Mouse (Mus musculus) hindbrain, embryonic 14.5 days (tissue): ENCODE data around the gene Cadm2. TPM values are rescaled to one million over a fixed set of nuclear protein-coding genes. Genes with fewer than 3 reads are reported as not detected.

Experiments used
- ATAC-seq: fragments of 200-750 bp; cut with Nextera tagmentation; 2 replicates; pipeline ENCODE4 v1.8.0; 2017; ENCODE audit warnings: moderate number of reproducible peaks, mild to moderate bottlenecking, moderate TSS enrichment, moderate library complexity; ENCODE audit not compliant: low FRiP score
- DNase-seq: peaks from one replicate; pipeline ENCODE4 v3.0.0-alpha.2; 2015; ENCODE audit warnings: low spot score
- H3K27ac ChIP-seq: fragments of 300-500 bp; sonication (generic); 2 replicates; pipeline ENCODE4 v1.5.1; 2014; ENCODE audit warnings: mild to moderate bottlenecking, moderate library complexity
- H3K27me3 ChIP-seq: fragments of 300-500 bp; sonication (generic); 2 replicates; pipeline ENCODE4 v1.6.1; 2014; ENCODE audit warnings: mild to moderate bottlenecking, low read length, mixed read lengths; ENCODE audit not compliant: control insufficient read depth, insufficient read depth
- H3K36me3 ChIP-seq: fragments of 300-500 bp; sonication (generic); replicated peaks from 2 replicates; pipeline ENCODE4 v1.6.1; 2014; ENCODE audit not compliant: control insufficient read depth, insufficient read depth
- H3K4me1 ChIP-seq: fragments of 300-500 bp; sonication (generic); replicated peaks from 2 replicates; pipeline ENCODE4 v1.6.1; 2014; ENCODE audit warnings: antibody characterized with exemption, low read length, mixed read lengths; ENCODE audit not compliant: control insufficient read depth, insufficient read depth
- H3K4me2 ChIP-seq: fragments of 300-500 bp; sonication (generic); replicated peaks from 2 replicates; pipeline ENCODE4 v1.6.1; 2014; ENCODE audit warnings: mild to moderate bottlenecking, moderate library complexity
- H3K4me3 ChIP-seq: fragments of 300-500 bp; sonication (generic); replicated peaks from 2 replicates; pipeline ENCODE4 v1.5.1; 2014; ENCODE audit warnings: mild to moderate bottlenecking, low read length
- H3K9ac ChIP-seq: fragments of 300-500 bp; sonication (generic); 2 replicates; pipeline ENCODE4 v1.6.1; 2014
- H3K9me3 ChIP-seq: fragments of 300-500 bp; sonication (generic); 2 replicates; pipeline ENCODE4 v1.6.1; 2016; ENCODE audit warnings: low read length; ENCODE audit not compliant: control insufficient read depth
- WGBS: fragments of 180-500 bp; shearing (Covaris S2); extraction: QIAGEN DNeasy Blood & Tissue Kit; methylation state at CpG from one replicate; pipeline ENCODE4 v1.1.7; 2014; 5-methylcytosine and 5-hydroxymethylcytosine counted together
- polyA plus RNA-seq: library from polyadenylated mRNA; unstranded; fragments of >200 nt; fragmentation: Nextera tagmentation; extraction: Ambion mirVana; gene quantifications from 2 replicates; pipeline ENCODE4 v1.2.1, GENCODE M21; 2014

Cadm2 gene
- polyA plus RNA-seq, 1 experiment from 2014 or later = 53.8 TPM

DNA sequence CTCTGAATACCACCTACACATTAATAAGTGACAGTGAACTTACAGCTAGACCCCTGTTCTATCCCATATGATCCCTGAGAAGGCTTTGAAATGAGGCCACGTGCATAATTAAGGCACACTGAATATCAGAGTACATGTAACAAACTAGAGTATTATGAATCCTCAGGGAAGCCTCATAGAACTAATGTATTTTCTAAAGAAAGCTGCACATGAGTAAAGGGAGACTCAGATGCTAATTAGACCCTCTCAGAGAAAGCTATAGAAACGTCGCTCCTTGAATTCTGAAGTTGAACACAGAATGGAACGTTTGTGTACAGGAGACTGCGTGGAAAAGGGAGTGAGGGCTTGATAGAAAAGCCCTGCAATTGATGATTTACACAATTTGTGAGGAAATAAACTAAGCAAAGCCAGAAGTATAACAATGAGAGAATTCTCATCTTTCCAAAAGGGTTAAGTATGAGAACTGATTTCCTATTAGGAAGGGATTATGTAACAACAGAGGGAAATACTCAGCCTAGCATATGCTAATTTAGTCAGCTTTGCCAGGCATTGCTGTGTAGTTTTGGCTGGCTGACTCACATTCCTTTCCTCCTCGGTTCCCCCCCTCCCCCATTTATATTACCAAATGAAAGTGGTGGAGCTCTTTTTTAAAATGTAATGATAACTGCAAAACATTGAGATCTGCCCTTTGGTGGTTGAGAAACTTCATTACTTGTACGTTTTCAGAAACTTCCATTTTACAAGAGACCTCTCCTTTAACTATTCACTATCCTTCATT lies 9.6 kb downstream of the Cadm2 start:
- no peak overlapping the region for H3K4me3 ChIP-seq
- DNase-seq (peak; percentile 55), ATAC-seq (peak; percentile 71; the same call in 1 of the 2 replicates)
- H3K36me3 ChIP-seq = no peaks in the 10 kb centered on the region
- H3K27me3 ChIP-seq = no peaks in the 10 kb centered on the region
- peaks cover 21% of the 10 kb centered on the region for H3K4me1 ChIP-seq
- peak overlapping the region; percentile 56; the same call in 1 of the 2 replicates for H3K27ac ChIP-seq
- peak overlapping the region; percentile 28 for H3K4me2 ChIP-seq
- WGBS = 19% methylated on average over 7 of the region's 7 CpGs
- H3K9me3 ChIP-seq = no peaks in the 10 kb centered on the region
- no peak overlapping the region for H3K9ac ChIP-seq

DNA sequence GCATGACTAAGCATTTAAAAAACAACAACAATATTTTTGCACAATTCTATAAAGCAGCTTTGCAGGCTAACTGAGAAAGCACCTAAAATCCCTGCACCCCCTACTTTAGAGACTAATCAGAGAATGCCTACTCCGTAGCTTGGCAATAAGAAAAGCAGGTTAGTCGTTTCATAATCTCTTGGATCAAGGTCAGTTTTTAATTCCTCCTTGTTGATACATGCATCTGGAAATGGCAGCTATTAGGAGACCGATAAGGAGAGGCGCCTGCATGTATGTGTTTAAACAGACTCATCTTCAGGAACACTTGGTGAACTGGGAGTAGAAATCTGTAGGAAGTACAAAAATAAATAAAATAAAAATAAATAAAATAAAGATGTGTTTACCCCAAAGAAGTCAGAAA lies 11.6 kb downstream of the Cadm2 start:
- no peak for ATAC-seq

DNA sequence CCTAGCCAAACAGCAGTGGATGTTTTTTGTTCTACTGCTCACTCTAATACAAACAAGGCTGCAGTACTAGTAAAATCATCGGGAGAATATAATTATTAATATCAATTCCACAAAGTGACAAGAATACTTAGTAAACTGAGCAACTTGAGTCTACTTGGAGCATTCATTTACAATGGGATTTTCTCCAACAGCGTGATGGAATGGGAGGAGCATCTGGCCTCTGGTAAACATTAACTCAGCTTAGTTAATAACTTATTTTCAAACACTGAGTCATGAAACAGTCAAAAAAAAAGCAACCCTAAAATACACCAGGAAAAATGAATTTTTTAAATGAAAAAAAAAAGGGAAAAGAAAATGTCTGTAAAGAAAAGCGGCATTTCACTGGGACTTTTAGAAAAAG lies 12.2 kb downstream of the Cadm2 start:
- Histone ChIP-seq H3K9ac (no peak overlapping the region), H3K27ac (no peak overlapping the region), H3K36me3 (no peaks in the 10 kb centered on the region), H3K4me1 (peaks cover 21% of the 10 kb centered on the region), H3K4me2 (no peak overlapping the region), H3K9me3 (no peaks in the 10 kb centered on the region), H3K4me3 (no peak overlapping the region), H3K27me3 (no peaks in the 10 kb centered on the region)
- DNase-seq (no peak), ATAC-seq (no peak)
- WGBS = 78% methylated on average over 3 of the region's 3 CpGs

More for the DNA sequence above, 11.6 kb downstream of the Cadm2 start:
- 74% methylated on average over 4 of the region's 4 CpGs for WGBS
- Histone ChIP-seq H3K27ac (no peak overlapping the region), H3K9ac (no peak overlapping the region), H3K27me3 (no peaks in the 10 kb centered on the region), H3K4me2 (no peak overlapping the region), H3K4me3 (no peak overlapping the region), H3K36me3 (no peaks in the 10 kb centered on the region), H3K4me1 (peaks cover 21% of the 10 kb centered on the region), H3K9me3 (no peaks in the 10 kb centered on the region)
- DNase-seq = no peak

DNA sequence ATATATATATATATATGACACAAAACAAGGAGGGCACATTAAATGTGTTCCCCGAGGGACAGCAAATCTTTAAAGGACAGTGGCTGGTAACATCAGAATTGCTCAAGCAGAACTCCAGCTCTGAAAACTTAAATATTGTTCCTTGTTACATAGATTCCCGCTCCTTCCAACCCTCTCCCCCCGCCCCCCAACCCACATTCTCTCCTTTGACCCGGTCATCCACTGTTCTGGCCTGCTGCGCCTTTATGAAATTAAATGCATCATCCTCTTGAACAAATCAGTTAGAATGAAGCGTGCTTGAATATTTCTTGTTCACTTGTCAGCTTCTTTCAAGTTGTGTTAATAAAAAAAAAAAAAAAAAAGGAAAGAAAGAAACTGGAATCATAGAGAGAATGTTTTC lies 15.0 kb downstream of the Cadm2 start:
- H3K4me3 ChIP-seq = no peak overlapping the region
- peaks cover 9% of the 10 kb centered on the region for H3K4me1 ChIP-seq
- no peak overlapping the region for H3K9ac ChIP-seq
- H3K4me2 ChIP-seq = no peak overlapping the region
- DNase-seq = no peak
- no peaks in the 10 kb centered on the region for H3K9me3 ChIP-seq
- WGBS = 61% methylated on average over 6 of the region's 6 CpGs
- H3K27me3 ChIP-seq = no peaks in the 10 kb centered on the region
- no peak for ATAC-seq
- no peak overlapping the region for H3K27ac ChIP-seq
- H3K36me3 ChIP-seq = no peaks in the 10 kb centered on the region

DNA sequence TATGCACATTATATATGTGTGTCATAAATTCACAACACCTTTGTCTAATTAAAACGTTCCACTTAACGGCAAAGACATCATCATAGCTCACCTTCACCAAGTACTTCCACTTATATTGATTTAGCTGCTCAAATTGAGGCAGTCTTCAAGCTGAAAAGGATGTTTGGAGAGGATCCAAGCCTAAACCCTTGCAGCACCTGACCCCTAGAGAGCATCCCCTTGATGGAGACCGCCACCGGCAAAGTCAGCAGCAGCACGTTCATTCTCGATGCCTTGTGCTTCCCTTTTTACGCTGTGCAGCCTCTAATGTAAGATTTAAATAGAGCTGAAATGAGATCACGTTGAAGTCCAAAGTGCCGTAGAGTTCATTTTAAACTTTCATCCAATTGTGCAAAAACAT lies 20.7 kb downstream of the Cadm2 start:
- no peak overlapping the region for H3K27ac ChIP-seq
- DNase-seq (no peak), ATAC-seq (no peak)
- no peaks in the 10 kb centered on the region for H3K27me3 ChIP-seq
- H3K9ac ChIP-seq = no peak overlapping the region
- H3K36me3 ChIP-seq = no peaks in the 10 kb centered on the region
- WGBS = 60% methylated on average over 9 of the region's 9 CpGs
- no peak overlapping the region for H3K4me2 ChIP-seq
- no peaks in the 10 kb centered on the region for H3K9me3 ChIP-seq
- no peaks in the 10 kb centered on the region for H3K4me1 ChIP-seq
- no peak overlapping the region for H3K4me3 ChIP-seq

DNA sequence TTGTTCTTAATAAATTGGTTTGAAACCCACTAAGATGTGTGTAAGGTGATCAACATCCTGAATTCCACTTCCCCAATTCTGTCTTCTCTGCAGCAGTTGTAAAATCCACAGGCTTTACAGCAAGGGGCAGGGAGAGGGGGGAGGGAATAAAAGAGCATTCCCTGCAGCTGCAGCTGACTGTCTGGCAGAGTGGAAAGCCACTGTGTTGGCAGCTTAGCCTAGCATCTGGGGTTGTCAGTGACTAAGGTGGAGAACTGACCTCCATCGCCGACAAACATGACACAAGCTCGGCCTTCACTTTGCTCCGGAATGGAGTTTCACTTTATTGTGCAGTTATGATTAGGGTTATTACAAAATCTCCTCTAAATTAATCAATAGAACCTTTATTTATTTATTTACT lies 21.9 kb downstream of the Cadm2 start:
- H3K4me2 ChIP-seq = no peak overlapping the region
- H3K4me3 ChIP-seq = no peak overlapping the region
- H3K27ac ChIP-seq = no peak overlapping the region
- DNase-seq (no peak), ATAC-seq (no peak)
- H3K27me3 ChIP-seq = no peaks in the 10 kb centered on the region
- 70% methylated on average over 4 of the region's 4 CpGs for WGBS
- H3K9ac ChIP-seq = no peak overlapping the region
- H3K4me1 ChIP-seq = no peaks in the 10 kb centered on the region
- H3K36me3 ChIP-seq = no peaks in the 10 kb centered on the region
- H3K9me3 ChIP-seq = no peaks in the 10 kb centered on the region

DNA sequence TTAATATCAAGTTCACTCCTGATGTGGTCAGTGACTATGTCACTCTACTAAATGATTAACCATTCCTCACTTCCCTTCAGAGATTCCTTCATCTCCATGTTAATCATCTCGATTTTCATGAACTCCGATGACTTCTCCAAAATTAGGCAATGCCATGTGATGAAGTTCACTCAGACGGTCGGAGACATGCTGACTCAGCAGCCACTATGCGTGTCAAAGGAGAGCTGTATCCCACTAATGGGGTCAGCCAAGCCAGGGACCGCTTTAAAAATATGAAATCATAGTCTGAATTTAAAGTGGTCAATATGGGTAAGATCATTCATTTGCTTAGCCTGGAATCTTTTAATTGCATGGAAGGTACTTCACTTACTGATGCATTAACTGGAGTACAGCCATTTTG lies 29.7 kb downstream of the Cadm2 start:
- no peak for DNase-seq
- Histone ChIP-seq H3K27me3 (no peaks in the 10 kb centered on the region), H3K9me3 (no peaks in the 10 kb centered on the region), H3K4me3 (no peak overlapping the region), H3K36me3 (no peaks in the 10 kb centered on the region), H3K4me1 (no peaks in the 10 kb centered on the region), H3K4me2 (no peak overlapping the region), H3K9ac (no peak overlapping the region), H3K27ac (no peak overlapping the region)
- ATAC-seq = no peak
- 82% methylated on average over 6 of the region's 6 CpGs for WGBS

DNA sequence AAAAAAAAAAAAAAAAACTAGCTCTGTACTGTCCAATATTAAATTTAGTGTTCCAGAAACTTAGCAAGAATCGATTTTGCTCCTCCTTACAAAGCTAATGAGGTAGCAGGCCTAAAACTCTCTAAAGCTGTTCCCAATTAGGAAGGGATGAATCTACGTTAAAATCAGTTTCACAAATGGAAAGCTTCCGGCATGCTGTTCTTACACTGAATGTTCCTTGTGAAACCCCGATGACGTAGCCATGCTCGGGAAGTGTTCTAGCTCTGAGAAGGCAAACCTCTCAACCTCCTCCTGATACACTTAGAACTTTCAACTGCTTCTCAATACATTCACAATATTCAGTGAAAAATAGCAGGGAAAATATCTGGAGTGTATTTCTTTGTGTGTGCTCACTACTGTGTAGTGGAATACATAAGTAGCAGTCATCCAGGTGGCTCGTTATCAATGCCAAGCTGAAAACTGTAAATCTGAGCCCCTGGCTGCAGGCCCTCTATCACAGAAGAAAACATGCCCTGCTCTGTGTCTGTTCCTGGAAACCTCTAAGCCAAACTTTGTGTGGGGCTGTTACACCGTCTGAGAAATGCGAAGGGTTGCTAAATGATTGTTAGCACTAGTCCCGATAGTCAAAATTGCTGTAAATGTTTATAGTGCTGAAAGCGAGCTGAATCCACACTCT lies 41.7 kb downstream of the Cadm2 start:
- H3K27ac ChIP-seq = no peak overlapping the region
- no peaks in the 10 kb centered on the region for H3K4me1 ChIP-seq
- ATAC-seq (no peak), DNase-seq (no peak)
- WGBS = 88% methylated on average over 11 of the region's 11 CpGs
- no peaks in the 10 kb centered on the region for H3K9me3 ChIP-seq
- no peak overlapping the region for H3K4me2 ChIP-seq
- no peak overlapping the region for H3K9ac ChIP-seq
- no peaks in the 10 kb centered on the region for H3K27me3 ChIP-seq
- no peak overlapping the region for H3K4me3 ChIP-seq
- no peaks in the 10 kb centered on the region for H3K36me3 ChIP-seq

DNA sequence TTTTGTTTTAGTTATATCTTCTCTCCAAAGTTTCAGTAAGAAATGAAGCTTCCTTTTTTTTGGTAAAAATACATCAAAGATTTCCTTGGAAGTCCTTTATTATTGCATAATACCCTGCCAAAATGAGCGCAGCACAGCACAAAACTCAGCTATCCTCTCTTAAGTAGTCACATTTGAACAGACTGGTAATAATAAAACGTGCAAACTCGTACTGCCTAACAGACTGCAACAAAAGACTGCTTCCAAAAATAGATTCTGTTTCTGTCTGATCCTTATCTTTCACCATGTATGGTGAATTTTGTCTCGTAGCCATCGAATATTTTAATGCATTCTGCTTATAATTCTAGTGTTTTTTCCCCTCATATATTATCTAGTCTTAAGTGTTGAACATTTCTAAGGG lies 45.2 kb downstream of the Cadm2 start:
- Histone ChIP-seq H3K4me2 (no peak overlapping the region), H3K9me3 (no peaks in the 10 kb centered on the region), H3K27ac (no peak overlapping the region), H3K9ac (no peak overlapping the region), H3K4me3 (no peak overlapping the region), H3K27me3 (no peaks in the 10 kb centered on the region), H3K36me3 (no peaks in the 10 kb centered on the region), H3K4me1 (no peaks in the 10 kb centered on the region)
- DNase-seq = no peak
- 75% methylated on average over 5 of the region's 5 CpGs for WGBS
- no peak for ATAC-seq
